Mouse (Mus musculus) retina, postnatal 1 day (tissue): ENCODE results near the gene Cacna2d1.

Experiments
- DNase-seq: peaks from one replicate; pipeline ENCODE4 v3.0.0-alpha.2; 2012

The Cacna2d1 gene

GRCm38 (mm10) chr5:16166117-16166867 lies 231.8 kb downstream of the Cacna2d1 start:
- DNase-seq = peak; percentile 82

- peak; percentile 72 for DNase-seq
These were observed 232.4 kb downstream of the Cacna2d1 start for GRCm38 (mm10) chr5:16166868-16167267.

GRCm38 (mm10) chr5:16181041-16181440 lies 246.6 kb downstream of the Cacna2d1 start:
- no peak for DNase-seq

DNA sequence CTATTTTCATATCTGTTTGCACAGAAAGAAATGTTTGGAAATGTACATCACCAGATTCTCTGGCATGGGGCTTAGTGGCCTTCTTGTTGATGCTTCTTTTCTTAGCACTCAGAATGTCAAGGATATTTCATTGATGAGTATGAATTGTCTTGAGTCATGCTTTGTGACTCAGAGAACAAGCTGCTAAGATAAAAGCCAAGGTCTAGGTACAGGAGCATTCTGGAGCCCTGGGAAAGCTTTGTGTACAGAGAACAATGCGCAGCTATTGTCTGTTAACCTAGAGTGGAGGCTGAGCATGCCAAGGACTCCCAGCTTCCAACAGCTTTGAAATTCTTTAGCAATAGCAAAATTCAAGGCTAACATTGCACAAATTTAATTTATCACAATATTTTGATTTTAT lies 249.6 kb downstream of the Cacna2d1 start:
- peak; percentile 18 for DNase-seq

- DNase-seq = no peak
These were observed 253.4 kb downstream of the Cacna2d1 start for GRCm38 (mm10) chr5:16187931-16188330.

DNA sequence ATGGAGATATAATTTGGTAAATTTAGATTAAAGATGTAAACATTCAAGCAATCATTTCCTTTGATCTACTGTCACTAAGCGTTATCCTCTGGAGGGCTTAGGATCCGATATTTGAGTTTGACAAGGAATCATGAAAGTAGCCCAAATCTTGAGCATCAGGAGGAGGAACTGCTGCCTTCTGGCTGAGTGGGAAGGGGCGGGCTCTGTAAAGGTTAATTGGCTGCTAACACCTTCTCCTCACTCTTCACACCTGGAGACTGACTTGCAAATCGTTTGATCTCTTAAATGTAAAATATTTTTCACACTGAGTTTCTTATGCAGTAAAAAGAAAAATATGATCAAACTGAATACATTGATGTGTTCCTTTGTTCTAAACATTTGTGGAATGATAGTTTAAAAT lies 255.4 kb downstream of the Cacna2d1 start:
- no peak for DNase-seq

- DNase-seq = no peak
These were observed 256.7 kb downstream of the Cacna2d1 start for GRCm38 (mm10) chr5:16191165-16191564.

- DNase-seq = peak; percentile 37
These were observed 265.3 kb downstream of the Cacna2d1 start for GRCm38 (mm10) chr5:16199816-16200215.

DNA sequence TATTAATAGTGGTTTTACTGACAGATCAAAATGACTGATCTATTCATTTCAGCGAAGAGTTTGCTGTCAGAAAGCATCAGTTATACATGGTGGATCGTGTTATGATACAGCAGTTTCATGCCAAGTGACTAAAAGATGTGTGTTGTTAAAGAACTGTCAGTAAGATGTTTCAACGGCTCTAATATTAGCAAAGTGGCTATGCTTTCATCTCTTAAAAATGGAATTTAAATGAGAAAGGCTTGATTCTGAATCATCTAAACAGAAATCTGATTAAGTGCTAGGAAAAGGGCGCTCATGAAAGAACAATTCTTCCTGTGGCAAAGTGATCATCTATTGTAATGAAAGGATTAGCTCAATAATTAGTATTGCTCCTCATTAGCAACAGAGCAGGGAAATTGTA lies 287.5 kb downstream of the Cacna2d1 start:
- DNase-seq = peak; percentile 58

GRCm38 (mm10) chr5:16225359-16225758 lies 290.9 kb downstream of the Cacna2d1 start:
- no peak for DNase-seq

GRCm38 (mm10) chr5:16229384-16229783 lies 294.9 kb downstream of the Cacna2d1 start:
- DNase-seq = no peak

- no peak for DNase-seq
These were observed 297.0 kb downstream of the Cacna2d1 start for GRCm38 (mm10) chr5:16231477-16231876.

- peak; percentile 29 for DNase-seq
These were observed 300.4 kb downstream of the Cacna2d1 start for GRCm38 (mm10) chr5:16234891-16235290.

DNA sequence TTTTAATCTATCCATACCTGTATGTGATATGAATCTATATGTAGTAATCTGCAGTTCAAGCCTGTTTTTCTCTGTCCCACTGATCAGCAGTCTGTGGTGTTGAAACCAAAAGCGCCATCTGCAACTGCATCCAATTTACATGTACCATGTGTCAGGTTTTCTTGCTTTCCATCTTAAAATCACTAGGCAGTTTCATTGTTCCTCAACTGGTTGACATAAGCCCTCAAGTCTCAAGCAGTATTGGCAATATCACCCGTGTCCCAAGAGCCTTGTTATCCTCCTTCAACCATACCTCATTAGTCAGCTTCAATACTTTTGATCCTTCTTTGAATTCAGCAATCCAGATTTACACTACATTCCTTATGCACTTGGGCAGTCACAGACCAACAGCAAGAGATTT lies 301.4 kb downstream of the Cacna2d1 start:
- DNase-seq = no peak

GRCm38 (mm10) chr5:16236608-16237007 lies 302.1 kb downstream of the Cacna2d1 start:
- no peak for DNase-seq

DNA sequence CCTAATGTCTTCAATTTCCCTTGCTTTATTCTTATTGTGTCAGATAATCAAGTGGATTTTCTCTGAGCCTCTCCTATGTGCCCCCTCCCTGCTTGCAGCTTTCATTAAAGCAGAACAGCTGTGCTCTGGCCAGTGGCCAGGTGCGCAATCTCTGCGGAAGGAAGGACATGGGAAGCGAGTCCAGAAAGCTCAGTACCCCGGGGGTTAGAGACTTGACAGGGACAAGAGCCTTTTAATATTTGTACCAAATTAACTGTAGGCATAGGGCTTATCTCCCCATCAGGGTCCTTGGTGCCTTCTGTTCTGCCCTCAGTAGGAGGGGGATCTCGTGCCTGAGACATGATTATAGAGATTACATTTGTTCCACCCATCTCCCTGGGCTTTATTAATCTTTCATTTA lies 303.5 kb downstream of the Cacna2d1 start:
- peak; percentile 84 for DNase-seq

DNA sequence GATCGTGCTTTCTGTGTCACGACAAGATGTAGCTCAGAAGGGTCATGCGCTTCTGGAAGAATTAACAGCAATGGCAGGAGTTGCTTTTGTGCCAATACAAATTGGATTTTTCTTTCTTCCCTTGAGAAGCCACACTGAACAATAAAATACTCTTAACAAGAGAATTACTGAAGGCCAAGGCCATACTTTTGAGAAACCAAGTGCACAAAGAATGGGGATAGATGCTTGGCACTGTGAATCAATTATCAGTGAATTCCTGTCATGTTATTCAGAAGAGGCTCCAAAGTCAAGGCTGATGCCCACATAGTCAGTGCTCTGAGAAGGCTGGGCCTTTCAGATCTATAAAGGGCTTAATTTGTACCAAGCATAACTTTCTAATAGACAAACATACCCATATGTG lies 305.8 kb downstream of the Cacna2d1 start:
- no peak for DNase-seq

- DNase-seq = no peak
These were observed 309.1 kb downstream of the Cacna2d1 start for GRCm38 (mm10) chr5:16243599-16243998.

GRCm38 (mm10) chr5:16252738-16253513 lies 318.4 kb downstream of the Cacna2d1 start:
- no peak for DNase-seq

DNA sequence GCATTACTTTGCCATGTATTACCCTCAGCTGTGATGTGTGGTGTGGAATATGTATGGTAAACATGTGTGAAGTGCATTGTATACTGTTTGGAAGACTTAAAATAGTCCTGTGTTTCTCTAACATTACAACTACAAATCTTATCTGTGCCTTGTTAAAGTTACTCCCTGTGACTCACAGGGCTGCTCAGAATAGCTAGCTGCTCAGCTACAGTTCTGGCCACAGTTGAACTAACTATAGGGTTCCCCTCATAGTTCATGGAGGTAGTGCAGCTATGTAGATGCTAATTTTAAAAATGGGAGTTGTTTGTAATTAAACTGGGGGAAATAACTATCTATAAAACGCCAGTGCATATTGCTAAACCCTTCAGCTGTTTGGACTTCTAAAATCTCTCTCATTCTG lies 319.3 kb downstream of the Cacna2d1 start:
- no peak for DNase-seq

DNA sequence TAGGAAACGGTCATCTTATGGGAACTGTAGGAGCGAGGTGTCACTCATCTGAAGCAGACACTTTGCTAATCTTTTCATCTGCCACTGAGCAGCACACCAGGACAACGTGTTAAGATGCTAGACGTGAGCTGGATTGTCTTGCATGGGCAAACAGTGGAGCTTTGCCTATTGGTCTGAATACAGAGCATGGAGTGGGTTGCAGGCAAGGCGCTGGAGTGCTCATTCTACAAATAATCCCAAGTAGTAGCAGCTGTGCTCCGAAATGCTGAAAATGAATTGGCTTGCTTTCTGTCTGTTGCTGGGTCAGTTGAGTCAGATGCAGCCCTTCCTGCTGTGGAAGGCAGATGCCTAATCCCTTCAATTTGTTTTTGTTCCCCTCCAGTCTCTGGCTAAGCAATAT lies 330.9 kb downstream of the Cacna2d1 start:
- DNase-seq = peak; percentile 66

DNA sequence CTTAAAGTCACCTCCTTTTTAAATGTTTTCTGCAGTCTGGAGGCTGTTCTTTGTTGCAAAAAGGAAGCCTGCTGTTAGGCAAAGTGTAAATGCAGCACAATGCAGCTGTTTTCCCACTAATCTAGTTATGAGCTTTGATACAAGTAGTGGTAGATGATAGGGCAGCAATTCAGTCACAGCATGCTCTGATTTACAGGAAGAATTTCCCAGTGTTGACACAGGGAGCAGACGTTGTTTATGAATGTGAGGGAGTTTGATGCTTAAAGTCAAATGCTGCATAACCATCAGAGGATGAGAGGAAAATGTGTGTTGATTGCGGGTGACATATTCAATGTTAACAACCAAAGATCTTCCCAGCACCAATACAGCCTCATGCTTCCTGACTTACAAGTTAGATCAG lies 342.6 kb downstream of the Cacna2d1 start:
- DNase-seq = no peak

DNA sequence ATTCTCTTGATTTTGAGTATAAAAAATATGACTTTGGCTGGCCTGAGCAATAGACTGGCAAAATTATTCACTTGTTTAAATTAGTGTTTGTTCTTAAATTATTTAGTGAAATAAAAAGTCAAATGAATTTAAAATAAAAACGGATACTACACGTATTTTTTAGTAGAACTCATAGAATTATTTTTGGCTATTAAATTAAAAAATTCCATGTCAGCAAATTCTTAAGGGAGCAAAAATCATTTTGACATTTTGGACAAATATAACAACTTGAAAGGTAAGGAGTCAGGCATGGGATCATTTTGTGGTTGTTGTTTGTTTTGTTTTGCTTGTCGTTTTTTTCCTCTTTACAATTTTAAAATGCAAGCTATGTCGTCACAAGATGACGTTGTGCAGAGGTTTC lies 346.7 kb downstream of the Cacna2d1 start:
- no peak for DNase-seq

DNA sequence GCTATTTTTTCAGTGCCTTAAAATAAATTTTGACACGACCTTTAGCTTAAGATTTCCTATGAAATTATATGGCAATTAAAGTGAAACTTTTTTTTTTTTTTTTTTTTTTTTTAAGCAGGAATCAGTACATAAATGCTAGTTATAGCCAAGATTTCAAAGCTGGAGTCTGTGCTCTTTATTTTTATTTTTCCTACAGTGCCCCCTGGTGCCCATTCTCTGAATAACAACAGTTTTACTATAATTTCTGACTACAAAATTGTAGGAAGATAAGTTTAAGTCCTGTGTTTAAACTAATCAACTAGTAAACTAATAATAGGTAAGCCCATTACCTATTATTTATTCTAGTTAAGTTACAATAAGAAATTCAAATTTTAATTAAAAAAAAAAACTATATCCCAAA lies 358.7 kb downstream of the Cacna2d1 start:
- peak; percentile 48 for DNase-seq
